Mouse (Mus musculus): ENCODE data around the gene Jhy. TPM values are rescaled to one million over a fixed set of nuclear protein-coding genes. Genes with fewer than 3 reads are reported as not detected.

Jhy gene
- polyA plus RNA-seq, 1 experiment from 2014 or later, result 0.88 TPM

DNA sequence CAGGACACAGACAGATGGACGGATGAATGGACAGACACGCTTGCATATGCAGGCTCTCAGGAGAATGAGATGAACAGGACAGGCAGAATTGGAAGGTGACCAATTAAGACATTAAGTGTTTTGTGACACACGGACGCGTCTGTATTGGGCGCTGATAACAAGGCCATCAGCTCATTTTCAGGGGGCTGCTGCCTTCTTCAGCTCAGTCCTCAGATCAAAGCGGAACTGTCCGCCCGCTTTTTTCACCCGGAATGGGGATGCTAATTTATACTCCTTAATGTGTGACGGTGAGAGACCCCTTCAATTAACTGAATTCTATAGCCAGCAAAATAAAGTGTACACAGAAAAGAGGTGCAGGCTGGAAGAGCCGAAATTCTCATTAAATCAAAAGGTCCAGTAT is 74.5 kb downstream of the Jhy start:
- DNase-seq (ENCODE audit: low spot score) (no peak), ATAC-seq (ENCODE audit: insufficient read depth, low FRiP score, low TSS enrichment) (no peak)
- H3K4me2 ChIP-seq (ENCODE audit: low read depth), result no peak overlapping the region
- no peak overlapping the region for H3K9ac ChIP-seq (ENCODE audit: low read length)
- H3K27me3 ChIP-seq (ENCODE audit: control insufficient read depth, insufficient read depth, low read length), result peaks cover 5% of the 10 kb centered on the region; the same call in 1 of the 2 replicates
- no peaks in the 10 kb centered on the region for H3K4me1 ChIP-seq (ENCODE audit: control insufficient read depth, insufficient read depth, low read length)
- H3K36me3 ChIP-seq (ENCODE audit: control insufficient read depth, insufficient read depth, low read length), result no peaks in the 10 kb centered on the region
- 20% methylated on average over 12 of the region's 12 CpGs for WGBS
- H3K9me3 ChIP-seq (ENCODE audit: control insufficient read depth, low read length), result no peaks in the 10 kb centered on the region
- no peak overlapping the region for H3K4me3 ChIP-seq (ENCODE audit: low read depth, low read length)
- no peak overlapping the region for H3K27ac ChIP-seq (ENCODE audit: low read depth, low read length)

DNA sequence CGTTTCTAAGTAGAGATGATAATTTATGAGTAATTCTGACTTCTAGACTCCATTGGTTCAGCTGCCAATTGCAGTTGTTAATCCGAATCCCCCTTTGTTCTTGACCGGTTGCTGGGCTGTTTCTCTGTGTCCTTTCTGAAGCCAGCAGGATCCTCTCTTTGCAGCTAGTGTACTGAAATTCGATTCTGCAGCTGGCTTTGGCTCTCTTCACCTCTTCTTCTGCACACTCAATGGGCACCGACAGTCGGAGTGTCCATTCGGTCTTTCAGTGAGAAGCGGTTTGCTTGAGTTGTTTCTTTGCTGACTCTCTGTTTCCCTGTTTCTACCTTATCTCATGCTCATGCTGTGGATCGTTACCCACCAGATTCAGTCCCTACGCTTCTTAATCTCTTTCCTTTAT is 78.2 kb downstream of the Jhy start:
- H3K4me1 ChIP-seq (ENCODE audit: control insufficient read depth, insufficient read depth, low read length), result no peaks in the 10 kb centered on the region
- H3K27me3 ChIP-seq (ENCODE audit: control insufficient read depth, insufficient read depth, low read length), result peaks cover 17% of the 10 kb centered on the region
- no peak overlapping the region for H3K4me2 ChIP-seq (ENCODE audit: low read depth)
- no peaks in the 10 kb centered on the region for H3K36me3 ChIP-seq (ENCODE audit: control insufficient read depth, insufficient read depth, low read length)
- no peaks in the 10 kb centered on the region for H3K9me3 ChIP-seq (ENCODE audit: control insufficient read depth, low read length)
- ATAC-seq (ENCODE audit: insufficient read depth, low FRiP score, low TSS enrichment) (no peak), DNase-seq (ENCODE audit: low spot score) (no peak)
- 33% methylated on average over 10 of the region's 10 CpGs for WGBS
- H3K9ac ChIP-seq (ENCODE audit: low read length), result no peak overlapping the region
- H3K4me3 ChIP-seq (ENCODE audit: low read depth, low read length), result no peak overlapping the region
- H3K27ac ChIP-seq (ENCODE audit: low read depth, low read length), result no peak overlapping the region

DNA sequence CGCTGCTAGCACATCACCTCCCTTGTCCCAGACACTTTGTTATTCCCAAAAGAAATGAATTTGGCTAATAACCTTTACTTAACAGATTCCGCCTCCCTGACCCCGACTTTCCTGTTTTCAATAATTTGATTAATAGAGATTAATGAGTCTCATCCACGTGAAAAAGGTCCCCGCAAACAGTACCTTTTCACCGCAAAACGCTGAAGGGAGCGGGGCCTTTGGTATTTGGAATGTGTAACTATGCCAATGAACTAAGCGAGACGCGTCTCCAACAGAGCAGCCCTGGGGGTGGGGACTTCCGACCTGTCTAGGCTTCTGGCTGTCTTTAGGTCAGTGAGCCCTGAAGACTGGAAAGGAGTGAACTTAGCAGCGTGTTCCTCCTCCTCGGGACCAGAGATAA is 84.9 kb downstream of the Jhy start:
- Histone ChIP-seq H3K4me1 (ENCODE audit: control insufficient read depth, insufficient read depth, low read length) (no peaks in the 10 kb centered on the region; the same call in 1 of the 2 replicates), H3K9ac (ENCODE audit: low read length) (no peak overlapping the region), H3K4me3 (ENCODE audit: low read depth, low read length) (no peak overlapping the region), H3K36me3 (ENCODE audit: control insufficient read depth, insufficient read depth, low read length) (no peaks in the 10 kb centered on the region), H3K27me3 (ENCODE audit: control insufficient read depth, insufficient read depth, low read length) (peaks cover 78% of the 10 kb centered on the region), H3K4me2 (ENCODE audit: low read depth) (no peak overlapping the region), H3K27ac (ENCODE audit: low read depth, low read length) (no peak overlapping the region), H3K9me3 (ENCODE audit: control insufficient read depth, low read length) (no peaks in the 10 kb centered on the region)
- no peak for ATAC-seq (ENCODE audit: insufficient read depth, low FRiP score, low TSS enrichment)
- WGBS, result under 1% methylated on average over 14 of the region's 14 CpGs
- no peak for DNase-seq (ENCODE audit: low spot score)

DNA sequence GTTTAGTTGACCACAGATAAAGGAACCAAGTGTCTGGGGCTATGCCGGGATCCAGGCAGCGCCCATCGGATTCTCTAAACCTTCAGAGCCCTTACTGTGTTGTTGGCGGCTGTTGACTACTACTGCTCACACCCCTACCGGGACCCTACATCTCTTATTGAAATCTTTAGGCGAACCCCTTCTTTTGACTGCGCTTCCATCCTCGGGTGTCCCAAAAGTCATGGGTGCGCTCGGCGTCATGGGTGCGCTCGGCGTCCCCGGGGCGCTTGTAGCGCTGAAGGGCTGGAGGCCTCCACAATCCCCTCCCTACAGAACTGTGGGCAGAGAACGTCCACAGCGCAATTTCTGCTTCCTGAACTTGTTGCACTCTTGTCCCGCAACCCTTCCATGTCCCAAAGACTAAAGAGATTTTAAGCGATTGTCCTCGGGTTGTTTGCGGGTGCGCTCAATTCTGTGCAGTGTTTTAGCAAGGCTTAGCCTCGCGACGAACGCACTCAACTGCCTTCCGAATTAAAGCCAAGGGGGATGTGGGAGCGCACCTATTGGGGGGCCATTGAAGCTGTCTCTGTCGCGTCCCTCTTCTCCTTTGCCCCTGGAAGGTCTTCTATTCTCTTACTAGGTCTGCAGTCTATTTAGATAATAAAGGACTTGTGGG is 85.5 kb downstream of the Jhy start:
- Histone ChIP-seq H3K4me3 (ENCODE audit: low read depth, low read length) (no peak overlapping the region), H3K4me2 (ENCODE audit: low read depth) (no peak overlapping the region), H3K9me3 (ENCODE audit: control insufficient read depth, low read length) (no peaks in the 10 kb centered on the region), H3K27me3 (ENCODE audit: control insufficient read depth, insufficient read depth, low read length) (peaks cover 83% of the 10 kb centered on the region), H3K9ac (ENCODE audit: low read length) (no peak overlapping the region), H3K4me1 (ENCODE audit: control insufficient read depth, insufficient read depth, low read length) (no peaks in the 10 kb centered on the region; the same call in 1 of the 2 replicates), H3K36me3 (ENCODE audit: control insufficient read depth, insufficient read depth, low read length) (no peaks in the 10 kb centered on the region), H3K27ac (ENCODE audit: low read depth, low read length) (no peak overlapping the region)
- under 1% methylated on average over 32 of the region's 32 CpGs for WGBS
- DNase-seq (ENCODE audit: low spot score) (peak; percentile 44), ATAC-seq (ENCODE audit: insufficient read depth, low FRiP score, low TSS enrichment) (no peak)

DNA sequence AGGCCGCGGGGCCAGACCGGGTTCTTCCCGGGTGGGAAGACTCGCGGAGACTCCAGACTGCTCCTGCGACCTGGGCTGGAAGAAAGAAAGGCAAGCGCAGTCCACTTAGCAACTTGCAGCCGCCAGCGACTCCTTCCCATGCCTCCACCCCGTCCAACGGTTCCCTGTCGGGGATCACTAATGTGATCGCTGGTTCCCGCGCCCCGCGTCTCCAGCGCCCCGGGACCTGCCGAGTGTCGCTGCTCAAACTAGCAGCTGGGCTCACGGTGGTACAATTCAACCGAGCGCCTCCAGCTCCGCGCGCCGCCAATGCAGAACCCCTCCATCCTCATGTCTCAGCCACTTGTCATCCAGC is 86.1 kb downstream of the Jhy start:
- H3K4me2 ChIP-seq (ENCODE audit: low read depth), result peak overlapping the region; percentile 17; the same call in 1 of the 2 replicates
- ATAC-seq (ENCODE audit: insufficient read depth, low FRiP score, low TSS enrichment) (no peak), DNase-seq (ENCODE audit: low spot score) (peak; percentile 56)
- no peaks in the 10 kb centered on the region for H3K9me3 ChIP-seq (ENCODE audit: control insufficient read depth, low read length)
- H3K9ac ChIP-seq (ENCODE audit: low read length), result no peak overlapping the region
- H3K4me3 ChIP-seq (ENCODE audit: low read depth, low read length), result peak overlapping the region; percentile 18; the same call in 1 of the 2 replicates
- no peaks in the 10 kb centered on the region for H3K36me3 ChIP-seq (ENCODE audit: control insufficient read depth, insufficient read depth, low read length)
- no peak overlapping the region for H3K27ac ChIP-seq (ENCODE audit: low read depth, low read length)
- H3K4me1 ChIP-seq (ENCODE audit: control insufficient read depth, insufficient read depth, low read length), result no peaks in the 10 kb centered on the region; the same call in 1 of the 2 replicates
- 0% methylated on average over 29 of the region's 29 CpGs for WGBS
- peaks cover 89% of the 10 kb centered on the region for H3K27me3 ChIP-seq (ENCODE audit: control insufficient read depth, insufficient read depth, low read length)

DNA sequence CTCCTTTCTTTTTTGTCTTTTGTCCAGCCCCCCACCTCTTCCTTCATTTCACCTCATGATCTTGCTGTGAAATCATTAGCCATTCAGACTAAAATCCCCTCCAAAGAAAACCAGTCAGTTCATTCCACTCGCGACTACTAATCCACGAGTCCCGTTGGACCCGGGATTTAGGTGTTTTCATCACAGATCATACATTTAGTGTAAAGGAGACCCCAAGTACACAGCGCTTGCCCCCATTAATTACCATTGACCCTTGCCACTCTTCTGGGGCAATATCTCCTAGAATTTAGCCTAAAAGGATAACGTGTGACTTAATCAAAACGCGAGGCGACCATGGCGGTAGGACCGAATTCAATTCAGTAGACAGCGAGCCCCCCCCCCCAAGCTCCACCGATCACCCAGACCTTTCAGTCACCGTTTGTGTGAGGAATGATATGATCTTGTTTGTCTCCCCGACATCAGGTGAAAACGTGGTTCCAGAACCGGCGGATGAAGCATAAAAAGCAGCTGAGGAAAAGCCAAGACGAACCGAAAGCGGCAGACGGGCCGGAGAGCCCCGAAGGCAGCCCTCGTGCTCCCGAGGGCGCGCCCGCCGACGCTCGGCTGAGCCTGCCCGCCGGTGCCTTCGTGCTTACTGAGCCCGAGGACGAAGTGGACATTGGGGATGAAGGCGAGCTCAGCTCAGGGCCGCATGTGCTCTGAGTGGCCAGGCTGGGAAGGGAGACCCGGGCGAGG is 86.6 kb downstream of the Jhy start:
- ATAC-seq (ENCODE audit: insufficient read depth, low FRiP score, low TSS enrichment) (no peak), DNase-seq (ENCODE audit: low spot score) (no peak)
- WGBS, result under 1% methylated on average over 42 of the region's 42 CpGs
- no peaks in the 10 kb centered on the region; the same call in 1 of the 2 replicates for H3K4me1 ChIP-seq (ENCODE audit: control insufficient read depth, insufficient read depth, low read length)
- H3K9ac ChIP-seq (ENCODE audit: low read length), result no peak overlapping the region
- H3K27ac ChIP-seq (ENCODE audit: low read depth, low read length), result no peak overlapping the region
- no peaks in the 10 kb centered on the region for H3K36me3 ChIP-seq (ENCODE audit: control insufficient read depth, insufficient read depth, low read length)
- peaks cover 94% of the 10 kb centered on the region for H3K27me3 ChIP-seq (ENCODE audit: control insufficient read depth, insufficient read depth, low read length)
- H3K9me3 ChIP-seq (ENCODE audit: control insufficient read depth, low read length), result no peaks in the 10 kb centered on the region
- H3K4me3 ChIP-seq (ENCODE audit: low read depth, low read length), result peak overlapping the region; percentile 18; the same call in 1 of the 2 replicates
- H3K4me2 ChIP-seq (ENCODE audit: low read depth), result peak overlapping the region; percentile 17; the same call in 1 of the 2 replicates

DNA sequence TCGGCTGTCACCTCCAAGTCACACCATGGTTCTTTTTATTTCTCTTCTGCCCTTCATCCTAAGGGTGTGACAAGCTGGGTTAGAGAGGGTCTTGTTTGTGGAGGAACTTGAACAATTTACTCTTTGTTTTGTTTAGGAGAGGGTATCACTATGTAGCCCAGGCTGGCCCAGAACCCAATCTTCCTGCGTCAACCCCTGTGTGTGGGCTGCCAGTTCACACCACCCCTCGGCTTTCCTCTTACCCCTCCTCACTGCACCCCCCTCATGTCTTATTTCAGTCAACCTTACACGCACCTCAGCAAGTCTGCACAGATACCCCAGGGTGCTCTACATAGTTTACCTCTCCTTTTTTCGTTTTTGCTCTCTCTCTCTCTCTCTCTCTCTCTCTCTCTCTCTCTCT is 87.2 kb downstream of the Jhy start:
- Histone ChIP-seq H3K9ac (ENCODE audit: low read length) (no peak overlapping the region), H3K36me3 (ENCODE audit: control insufficient read depth, insufficient read depth, low read length) (no peaks in the 10 kb centered on the region), H3K27ac (ENCODE audit: low read depth, low read length) (no peak overlapping the region), H3K9me3 (ENCODE audit: control insufficient read depth, low read length) (no peaks in the 10 kb centered on the region), H3K4me2 (ENCODE audit: low read depth) (no peak overlapping the region), H3K27me3 (ENCODE audit: control insufficient read depth, insufficient read depth, low read length) (peaks cover 98% of the 10 kb centered on the region), H3K4me3 (ENCODE audit: low read depth, low read length) (no peak overlapping the region), H3K4me1 (ENCODE audit: control insufficient read depth, insufficient read depth, low read length) (no peaks in the 10 kb centered on the region; the same call in 1 of the 2 replicates)
- no peak for ATAC-seq (ENCODE audit: insufficient read depth, low FRiP score, low TSS enrichment)
- WGBS, result 5% methylated on average over 5 of the region's 5 CpGs
- DNase-seq (ENCODE audit: low spot score), result no peak

DNA sequence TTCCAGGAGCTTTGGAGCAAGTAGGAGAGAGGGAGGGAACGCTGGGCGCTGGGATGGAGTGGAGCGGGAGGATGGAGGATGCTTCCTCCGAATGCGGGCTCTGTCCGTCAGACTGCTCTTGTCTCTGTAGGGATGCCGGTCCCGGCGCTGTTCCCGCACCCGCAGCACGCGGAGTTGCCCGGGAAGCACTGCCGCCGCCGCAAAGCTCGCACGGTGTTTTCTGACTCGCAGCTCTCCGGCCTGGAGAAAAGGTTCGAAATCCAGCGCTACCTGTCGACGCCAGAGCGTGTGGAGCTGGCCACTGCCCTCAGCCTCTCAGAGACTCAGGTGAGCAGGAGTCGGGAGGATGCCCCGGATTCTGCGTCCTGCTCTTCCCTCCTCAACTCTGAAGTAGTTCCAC is 87.8 kb downstream of the Jhy start:
- no peak overlapping the region for H3K4me3 ChIP-seq (ENCODE audit: low read depth, low read length)
- no peaks in the 10 kb centered on the region for H3K9me3 ChIP-seq (ENCODE audit: control insufficient read depth, low read length)
- no peaks in the 10 kb centered on the region for H3K36me3 ChIP-seq (ENCODE audit: control insufficient read depth, insufficient read depth, low read length)
- H3K4me2 ChIP-seq (ENCODE audit: low read depth), result no peak overlapping the region
- H3K27ac ChIP-seq (ENCODE audit: low read depth, low read length), result no peak overlapping the region
- no peak for ATAC-seq (ENCODE audit: insufficient read depth, low FRiP score, low TSS enrichment)
- peaks cover 99% of the 10 kb centered on the region for H3K27me3 ChIP-seq (ENCODE audit: control insufficient read depth, insufficient read depth, low read length)
- H3K4me1 ChIP-seq (ENCODE audit: control insufficient read depth, insufficient read depth, low read length), result no peaks in the 10 kb centered on the region; the same call in 1 of the 2 replicates
- H3K9ac ChIP-seq (ENCODE audit: low read length), result no peak overlapping the region
- 2% methylated on average over 29 of the region's 29 CpGs for WGBS
- DNase-seq (ENCODE audit: low spot score), result peak; percentile 44

DNA sequence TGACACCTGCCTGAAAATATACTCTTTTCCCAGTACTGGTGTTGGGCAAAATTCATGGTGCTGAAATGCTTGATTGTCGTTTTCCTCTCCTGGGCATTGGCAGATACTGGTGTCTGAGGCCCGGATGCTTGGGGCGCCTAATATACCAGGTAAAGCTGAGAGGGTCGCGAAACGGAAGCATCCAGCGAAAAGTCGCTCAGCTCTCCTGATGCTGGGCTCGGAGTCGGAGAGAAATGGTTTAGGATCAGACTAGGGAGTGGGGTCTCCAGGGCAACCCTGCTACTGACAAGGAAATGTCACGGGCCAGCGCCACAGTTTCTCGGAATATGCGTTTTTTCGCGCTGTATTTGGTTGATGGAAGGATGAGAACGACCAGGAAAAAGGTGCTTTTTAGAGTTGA is 88.5 kb downstream of the Jhy start:
- no peaks in the 10 kb centered on the region for H3K9me3 ChIP-seq (ENCODE audit: control insufficient read depth, low read length)
- no peaks in the 10 kb centered on the region for H3K36me3 ChIP-seq (ENCODE audit: control insufficient read depth, insufficient read depth, low read length)
- no peak overlapping the region for H3K4me3 ChIP-seq (ENCODE audit: low read depth, low read length)
- H3K4me2 ChIP-seq (ENCODE audit: low read depth), result no peak overlapping the region
- DNase-seq (ENCODE audit: low spot score), result peak; percentile 49
- no peak overlapping the region for H3K9ac ChIP-seq (ENCODE audit: low read length)
- peaks cover 96% of the 10 kb centered on the region for H3K27me3 ChIP-seq (ENCODE audit: control insufficient read depth, insufficient read depth, low read length)
- H3K4me1 ChIP-seq (ENCODE audit: control insufficient read depth, insufficient read depth, low read length), result no peaks in the 10 kb centered on the region; the same call in 1 of the 2 replicates
- H3K27ac ChIP-seq (ENCODE audit: low read depth, low read length), result no peak overlapping the region
- under 1% methylated on average over 17 of the region's 17 CpGs for WGBS
- no peak for ATAC-seq (ENCODE audit: insufficient read depth, low FRiP score, low TSS enrichment)
